Mouse (Mus musculus): ENCODE data around the gene Adprhl1. TPM values are rescaled to one million over a fixed set of nuclear protein-coding genes. Genes with fewer than 3 reads are reported as not detected.

Gene Adprhl1
- total and polyA plus RNA-seq, 2 experiments from 2014 or later = 252 to 337 TPM

DNA sequence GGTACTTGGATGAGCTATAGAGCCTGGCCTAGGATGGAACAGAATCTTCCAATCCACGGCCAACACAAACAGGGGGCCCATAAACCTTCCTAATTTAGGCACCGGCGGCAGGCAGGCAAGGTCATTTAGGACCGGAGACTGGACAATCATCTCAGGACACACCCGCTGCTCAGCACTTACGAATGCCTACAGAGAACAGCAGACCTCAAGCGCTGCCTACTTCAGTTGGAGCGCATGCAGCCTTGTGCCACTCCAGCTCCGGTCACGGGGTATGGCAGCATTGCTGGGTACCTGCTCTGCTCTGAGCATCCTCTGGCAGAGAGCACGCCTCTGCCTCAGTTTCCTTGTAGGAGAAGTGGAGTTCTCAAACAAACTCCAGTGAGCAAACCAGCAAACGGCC lies 24.2 kb downstream of the Adprhl1 start:
- Histone ChIP-seq H3K9ac (replicated peaks; ENCODE audit: low read depth, low read length) (no peak overlapping the region), H3K9me3 (replicated peaks; ENCODE audit: control insufficient read depth, low read length) (no peaks in the 10 kb centered on the region), H3K4me3 (ENCODE audit: low read depth, low read length) (no peak overlapping the region), H3K4me1 (ENCODE audit: control insufficient read depth, insufficient read depth) (peaks cover 46% of the 10 kb centered on the region), H3K4me2 (ENCODE audit: low read depth, low read length) (no peak overlapping the region), H3K36me3 (replicated peaks; ENCODE audit: control insufficient read depth, insufficient read depth, low read length) (peaks cover 35% of the 10 kb centered on the region), H3K27ac (ENCODE audit: low read depth) (peak overlapping the region; percentile 66), H3K27me3 (ENCODE audit: control insufficient read depth, insufficient read depth, low read length) (no peaks in the 10 kb centered on the region)
- TF ChIP-seq CTCF (IDR thresholded peaks at IDR 0.05; ENCODE audit: low read depth) (no peak), EP300 (IDR thresholded peaks at IDR 0.05; ENCODE audit: low read depth) (no peak)
- no peak for DNase-seq (ENCODE audit: low spot score)
- WGBS = 39% methylated on average over 12 of the region's 12 CpGs
- ATAC-seq (ENCODE audit: insufficient read depth, low read depth) = peak; percentile 40; the same call in 1 of the 2 replicates

DNA sequence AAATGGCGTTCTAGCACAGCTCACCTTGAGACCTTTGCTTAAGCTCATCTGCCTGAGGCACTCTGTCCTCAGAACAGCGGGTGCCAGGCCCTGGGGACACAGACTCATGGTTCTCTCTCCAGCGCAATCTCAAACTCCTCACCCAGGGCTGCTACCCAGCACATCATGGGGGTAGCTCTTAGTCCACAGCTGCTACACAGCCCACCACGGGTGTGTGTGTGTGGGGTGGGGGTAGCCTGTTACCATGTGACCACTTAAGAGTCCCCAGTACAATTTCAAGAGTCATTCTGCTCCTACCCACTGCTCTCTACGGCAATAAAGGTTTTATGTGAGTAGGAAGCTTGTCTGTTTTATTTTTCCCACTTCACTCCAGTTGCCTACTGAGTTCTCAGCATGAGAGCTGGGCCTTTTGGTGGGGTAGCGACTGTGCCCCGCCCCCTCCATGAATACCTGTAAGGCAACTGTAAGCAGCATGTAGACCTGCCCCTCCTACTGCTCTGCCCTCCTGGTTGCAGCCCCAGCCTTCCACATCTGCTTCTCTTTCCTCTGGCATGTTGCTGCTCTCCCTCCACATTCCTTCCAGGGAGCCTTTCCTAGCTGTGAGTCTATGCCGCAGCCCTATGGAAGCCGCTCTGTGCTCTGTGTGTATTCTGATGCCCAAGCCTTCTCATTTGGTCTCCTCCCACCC lies 24.9 kb downstream of the Adprhl1 start:
- no peak; the same call in 1 of the 2 replicates for ATAC-seq (ENCODE audit: insufficient read depth, low read depth)
- Histone ChIP-seq H3K4me2 (ENCODE audit: low read depth, low read length) (no peak overlapping the region), H3K4me3 (ENCODE audit: low read depth, low read length) (no peak overlapping the region), H3K9me3 (replicated peaks; ENCODE audit: control insufficient read depth, low read length) (no peaks in the 10 kb centered on the region), H3K4me1 (ENCODE audit: control insufficient read depth, insufficient read depth) (peaks cover 46% of the 10 kb centered on the region), H3K27ac (ENCODE audit: low read depth) (peak overlapping the region; percentile 66), H3K9ac (replicated peaks; ENCODE audit: low read depth, low read length) (no peak overlapping the region), H3K36me3 (replicated peaks; ENCODE audit: control insufficient read depth, insufficient read depth, low read length) (peaks cover 35% of the 10 kb centered on the region), H3K27me3 (ENCODE audit: control insufficient read depth, insufficient read depth, low read length) (no peaks in the 10 kb centered on the region)
- no peak for DNase-seq (ENCODE audit: low spot score)
- 40% methylated on average over 9 of the region's 9 CpGs for WGBS
- TF ChIP-seq EP300 (IDR thresholded peaks at IDR 0.05; ENCODE audit: low read depth) (no peak), CTCF (IDR thresholded peaks at IDR 0.05; ENCODE audit: low read depth) (no peak)

DNA sequence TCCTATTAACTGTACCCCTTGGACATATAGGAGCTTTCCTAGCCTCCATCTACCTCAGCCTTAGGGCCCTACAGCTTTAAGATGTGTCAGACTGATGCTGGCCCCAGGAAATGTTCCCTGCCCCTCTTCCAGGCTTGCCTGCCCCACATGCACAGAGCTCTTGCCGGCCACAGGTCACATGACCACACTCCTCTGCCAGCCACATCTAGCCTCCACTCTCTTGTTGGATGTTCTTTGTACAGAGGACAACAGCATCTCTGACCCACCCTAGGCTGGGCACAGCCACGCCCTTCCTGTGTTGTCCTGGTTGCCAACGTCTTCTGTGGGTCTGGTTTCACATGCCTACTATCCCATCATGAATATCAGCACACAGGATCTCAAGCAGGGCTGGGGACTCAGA lies 26.8 kb downstream of the Adprhl1 start:
- Histone ChIP-seq H3K27me3 (ENCODE audit: control insufficient read depth, insufficient read depth, low read length) (no peaks in the 10 kb centered on the region), H3K4me2 (ENCODE audit: low read depth, low read length) (no peak overlapping the region), H3K4me3 (ENCODE audit: low read depth, low read length) (no peak overlapping the region), H3K9me3 (replicated peaks; ENCODE audit: control insufficient read depth, low read length) (no peaks in the 10 kb centered on the region), H3K36me3 (replicated peaks; ENCODE audit: control insufficient read depth, insufficient read depth, low read length) (peaks cover 39% of the 10 kb centered on the region), H3K9ac (replicated peaks; ENCODE audit: low read depth, low read length) (no peak overlapping the region), H3K27ac (ENCODE audit: low read depth) (peak overlapping the region; percentile 78), H3K4me1 (ENCODE audit: control insufficient read depth, insufficient read depth) (peaks cover 46% of the 10 kb centered on the region)
- ATAC-seq (ENCODE audit: insufficient read depth, low read depth) (peak; percentile 28; the same call in 1 of the 2 replicates), DNase-seq (ENCODE audit: low spot score) (no peak)
- TF ChIP-seq EP300 (IDR thresholded peaks at IDR 0.05; ENCODE audit: low read depth) (no peak), CTCF (IDR thresholded peaks at IDR 0.05; ENCODE audit: low read depth) (no peak)
- WGBS = 35% methylated on average over 3 of the region's 3 CpGs

DNA sequence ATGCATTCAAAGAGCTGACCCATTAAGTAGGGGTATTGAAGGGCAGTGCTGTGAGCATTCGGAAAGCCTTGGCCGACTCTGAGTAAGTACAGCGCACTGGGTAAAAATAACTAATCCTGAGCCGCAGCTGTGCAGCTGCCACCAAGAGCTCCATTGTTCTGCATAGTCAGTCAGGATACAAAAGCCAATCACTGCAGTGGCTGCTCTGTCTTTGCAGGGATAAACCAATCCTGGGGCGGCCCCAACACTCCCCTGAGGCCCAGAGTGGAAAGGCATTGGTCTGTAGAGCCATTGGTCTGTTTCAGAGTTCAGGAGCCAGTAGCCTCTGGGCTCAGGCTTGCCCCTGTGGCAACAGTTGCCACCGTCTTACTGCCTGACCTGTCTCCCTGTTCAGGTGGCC lies 27.7 kb downstream of the Adprhl1 start:
- H3K36me3 ChIP-seq (replicated peaks; ENCODE audit: control insufficient read depth, insufficient read depth, low read length) = peaks cover 41% of the 10 kb centered on the region
- no peak overlapping the region for H3K9ac ChIP-seq (replicated peaks; ENCODE audit: low read depth, low read length)
- H3K4me2 ChIP-seq (ENCODE audit: low read depth, low read length) = no peak overlapping the region
- ATAC-seq (ENCODE audit: insufficient read depth, low read depth) (peak; percentile 63), DNase-seq (ENCODE audit: low spot score) (peak; percentile 47)
- TF ChIP-seq CTCF (IDR thresholded peaks at IDR 0.05; ENCODE audit: low read depth) (no peak), EP300 (IDR thresholded peaks at IDR 0.05; ENCODE audit: low read depth) (no peak)
- peaks cover 43% of the 10 kb centered on the region for H3K4me1 ChIP-seq (ENCODE audit: control insufficient read depth, insufficient read depth)
- H3K4me3 ChIP-seq (ENCODE audit: low read depth, low read length) = no peak overlapping the region
- H3K27ac ChIP-seq (ENCODE audit: low read depth) = peak overlapping the region; percentile 78
- WGBS = 52% methylated on average over 6 of the region's 6 CpGs
- no peaks in the 10 kb centered on the region for H3K27me3 ChIP-seq (ENCODE audit: control insufficient read depth, insufficient read depth, low read length)
- H3K9me3 ChIP-seq (replicated peaks; ENCODE audit: control insufficient read depth, low read length) = no peaks in the 10 kb centered on the region

- ATAC-seq (ENCODE audit: insufficient read depth, low read depth) (no peak), DNase-seq (ENCODE audit: low spot score) (no peak)
- H3K4me2 ChIP-seq (ENCODE audit: low read depth, low read length) = no peak overlapping the region
- no peak overlapping the region for H3K4me3 ChIP-seq (ENCODE audit: low read depth, low read length)
- peaks cover 44% of the 10 kb centered on the region for H3K36me3 ChIP-seq (replicated peaks; ENCODE audit: control insufficient read depth, insufficient read depth, low read length)
- H3K9me3 ChIP-seq (replicated peaks; ENCODE audit: control insufficient read depth, low read length) = no peaks in the 10 kb centered on the region
- WGBS = 79% methylated on average over 9 of the region's 9 CpGs
- H3K9ac ChIP-seq (replicated peaks; ENCODE audit: low read depth, low read length) = no peak overlapping the region
- no peak overlapping the region for H3K27ac ChIP-seq (ENCODE audit: low read depth)
- TF ChIP-seq CTCF (IDR thresholded peaks at IDR 0.05; ENCODE audit: low read depth) (no peak), EP300 (IDR thresholded peaks at IDR 0.05; ENCODE audit: low read depth) (no peak)
- H3K27me3 ChIP-seq (ENCODE audit: control insufficient read depth, insufficient read depth, low read length) = no peaks in the 10 kb centered on the region
- peaks cover 32% of the 10 kb centered on the region for H3K4me1 ChIP-seq (ENCODE audit: control insufficient read depth, insufficient read depth)
These were observed 29.5 kb downstream of the Adprhl1 start for GRCm38 (mm10) chr8:13224426-13224825.

DNA sequence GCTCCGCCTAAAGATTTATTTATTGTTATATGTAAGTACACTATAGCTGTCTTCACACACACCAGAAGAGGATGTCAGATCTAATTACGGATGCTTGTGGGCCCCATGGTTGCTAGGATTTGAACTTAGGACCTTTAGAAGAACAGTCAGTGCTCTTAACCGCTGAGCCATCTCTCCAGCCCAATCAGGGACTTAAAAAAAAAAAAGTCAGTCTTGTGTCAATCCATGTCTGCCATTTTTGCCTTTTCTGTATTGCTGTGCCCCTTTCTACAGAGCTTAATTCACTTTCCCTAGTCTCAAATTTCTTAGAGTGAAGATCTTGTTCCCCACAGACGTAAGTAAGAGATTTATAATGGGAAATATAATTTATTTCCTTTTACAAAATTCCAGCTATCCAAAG lies 35.5 kb downstream of the Adprhl1 start:
- Histone ChIP-seq H3K4me2 (ENCODE audit: low read depth, low read length) (no peak overlapping the region), H3K4me1 (ENCODE audit: control insufficient read depth, insufficient read depth) (peaks cover 11% of the 10 kb centered on the region; the same call in 1 of the 2 replicates), H3K9ac (replicated peaks; ENCODE audit: low read depth, low read length) (no peak overlapping the region), H3K27ac (ENCODE audit: low read depth) (no peak overlapping the region), H3K27me3 (ENCODE audit: control insufficient read depth, insufficient read depth, low read length) (no peaks in the 10 kb centered on the region), H3K4me3 (ENCODE audit: low read depth, low read length) (no peak overlapping the region), H3K36me3 (replicated peaks; ENCODE audit: control insufficient read depth, insufficient read depth, low read length) (peaks cover 23% of the 10 kb centered on the region), H3K9me3 (replicated peaks; ENCODE audit: control insufficient read depth, low read length) (no peaks in the 10 kb centered on the region)
- ATAC-seq (ENCODE audit: insufficient read depth, low read depth) (no peak), DNase-seq (ENCODE audit: low spot score) (no peak)
- no peak for TF ChIP-seq CTCF (IDR thresholded peaks at IDR 0.05; ENCODE audit: low read depth)
- no peak for TF ChIP-seq EP300 (IDR thresholded peaks at IDR 0.05; ENCODE audit: low read depth)
- 82% methylated on average over 4 of the region's 4 CpGs for WGBS
